Mouse (Mus musculus) granulocyte monocyte progenitor cell, adult 5-6 weeks (primary cell): Measurements from ENCODE around the gene Gm21981. TPM values are rescaled to one million over a fixed set of nuclear protein-coding genes. Genes with fewer than 3 reads are reported as not detected.
A peak's percentile ranks its signal among the peaks of the same experiment; 100 is the strongest.

ENCODE experiments used
- ATAC-seq: replicated peaks from 2 replicates; pipeline ENCODE4 v1.8.0; 2016; ENCODE audit warnings: mild to moderate bottlenecking, moderate TSS enrichment, inconsistent platforms; ENCODE audit not compliant: poor library complexity, severe bottlenecking
- total RNA-seq, 2 experiments: library from RNA; stranded (forward) in 1 of 2; stranded (reverse) in 1 of 2; fragments of 200-712, 200-1000 nt in 1 of 2; fragments of >200 nt in 1 of 2; fragmentation: Nextera tagmentation in 1 of 2; gene quantifications; 2 replicates each; pipeline ENCODE4 v1.2.3; 2014 to 2017

The Gm21981 gene
- total RNA-seq, 2 experiments from 2014 or later = not detected

DNA sequence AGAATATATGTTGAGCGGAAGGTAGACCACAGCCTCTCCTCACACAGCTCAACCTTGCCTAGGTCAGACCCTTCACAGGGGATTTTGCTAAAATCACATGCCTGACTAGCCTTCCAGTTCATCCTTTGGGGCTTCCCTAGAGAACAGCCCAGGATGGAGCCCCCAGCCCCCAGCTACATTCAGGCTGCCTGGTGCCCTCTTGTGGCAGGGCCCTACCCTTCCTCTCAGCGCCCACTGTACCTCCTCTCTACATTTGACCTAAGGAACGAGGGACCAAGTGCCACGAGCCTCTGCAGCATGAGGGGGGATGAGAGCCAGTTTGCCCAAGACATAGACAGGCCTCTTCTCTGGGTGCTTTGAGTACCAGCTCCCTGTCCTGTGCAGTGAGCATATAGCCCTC is 10.4 kb upstream of the Gm21981 start:
- ATAC-seq = no peak

DNA sequence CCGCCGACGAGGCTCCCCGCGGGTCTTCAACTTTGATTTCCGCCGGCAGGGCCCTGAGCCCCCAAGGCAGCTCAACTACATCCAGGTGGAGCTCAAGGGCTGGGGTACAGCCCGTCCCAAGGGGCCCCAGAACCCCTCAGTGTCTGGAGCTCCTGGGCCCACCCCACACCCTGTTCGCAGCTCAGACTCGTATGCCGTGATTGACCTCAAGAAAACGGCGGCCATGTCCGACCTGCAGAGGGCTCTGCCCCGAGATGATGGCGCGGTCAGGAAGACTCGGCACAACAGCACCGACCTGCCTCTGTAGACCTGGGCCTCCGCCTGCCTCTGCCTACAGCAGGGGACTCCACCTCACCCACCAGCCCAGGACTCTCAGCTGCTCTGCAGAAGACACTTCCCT is 9.3 kb upstream of the Gm21981 start:
- no peak for ATAC-seq

DNA sequence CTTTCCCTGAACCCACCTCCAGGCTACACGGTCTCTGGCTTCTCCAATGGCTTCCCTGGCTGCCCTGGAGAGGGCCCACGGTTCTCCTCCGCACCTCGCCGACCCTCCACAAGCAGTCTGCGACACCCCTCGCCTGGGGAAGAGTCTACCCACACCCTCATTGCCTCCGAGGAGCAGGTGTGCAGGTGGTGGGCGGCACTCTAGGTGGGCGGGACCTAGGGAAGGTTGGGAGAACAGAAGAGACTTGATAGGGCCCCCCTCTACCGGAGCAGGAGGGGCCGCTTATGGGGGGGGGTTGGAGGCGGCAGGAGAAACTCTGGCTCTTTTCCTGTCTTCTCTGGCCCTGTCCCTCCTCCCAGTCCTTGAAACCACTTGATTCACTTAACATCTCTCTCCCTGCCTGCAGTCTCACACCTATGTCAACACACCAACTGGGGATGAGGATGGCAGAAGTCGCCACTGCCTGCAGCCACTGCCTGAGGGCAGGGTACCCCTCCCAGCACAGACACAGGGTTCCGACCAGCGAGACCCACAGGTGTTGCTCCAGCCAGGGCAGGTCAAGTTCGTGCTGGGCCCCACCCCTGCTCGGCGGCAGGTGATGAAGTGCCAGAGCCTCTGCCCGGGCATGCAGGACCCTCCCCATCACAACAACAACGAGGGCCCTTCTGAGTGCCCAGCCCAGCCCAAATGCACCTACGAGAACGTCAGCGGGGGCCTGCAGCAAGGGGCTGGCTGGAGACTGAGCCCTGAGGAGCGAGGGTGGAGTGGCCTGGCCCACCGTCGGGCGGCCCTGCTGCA is 8.5 kb upstream of the Gm21981 start:
- ATAC-seq = no peak

DNA sequence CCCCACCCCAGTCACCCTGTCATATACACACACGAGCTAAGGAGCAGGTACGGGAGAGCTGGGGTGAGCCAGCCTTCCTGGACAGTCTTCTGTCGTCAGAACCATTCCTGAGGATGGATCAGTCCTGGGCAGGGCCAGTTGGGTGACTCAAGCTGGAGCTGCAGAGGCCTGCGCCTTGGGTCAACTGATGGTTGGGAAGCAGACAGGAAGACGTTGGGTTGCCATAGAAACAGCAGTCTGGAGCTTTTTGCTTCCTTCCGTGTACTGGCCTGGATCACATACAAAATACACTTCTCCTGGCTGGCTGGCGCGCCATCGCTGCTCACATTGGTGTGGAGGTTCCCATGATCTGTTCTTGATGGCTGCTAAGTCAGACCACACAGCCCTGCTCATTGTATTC is 7.5 kb upstream of the Gm21981 start:
- no peak for ATAC-seq

DNA sequence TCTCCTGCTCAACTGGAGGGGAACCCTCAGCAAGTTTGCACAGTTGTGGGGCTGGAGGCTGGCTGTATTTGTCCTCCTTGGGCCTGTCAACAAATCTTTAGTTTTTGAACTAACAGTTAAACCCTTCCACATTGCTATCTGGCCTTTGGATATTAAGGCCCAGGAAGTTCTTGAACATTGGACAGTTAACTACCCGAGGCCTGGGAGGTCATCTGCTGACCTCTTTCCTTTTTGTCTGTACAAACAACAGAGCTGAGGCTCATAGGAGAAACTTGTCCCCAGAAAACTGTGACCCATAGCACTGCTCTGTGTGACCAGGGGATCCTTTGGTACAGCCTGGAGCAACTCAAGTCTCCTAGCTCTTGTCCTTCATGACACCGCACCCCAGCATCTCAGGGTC is 4.8 kb upstream of the Gm21981 start:
- no peak for ATAC-seq

DNA sequence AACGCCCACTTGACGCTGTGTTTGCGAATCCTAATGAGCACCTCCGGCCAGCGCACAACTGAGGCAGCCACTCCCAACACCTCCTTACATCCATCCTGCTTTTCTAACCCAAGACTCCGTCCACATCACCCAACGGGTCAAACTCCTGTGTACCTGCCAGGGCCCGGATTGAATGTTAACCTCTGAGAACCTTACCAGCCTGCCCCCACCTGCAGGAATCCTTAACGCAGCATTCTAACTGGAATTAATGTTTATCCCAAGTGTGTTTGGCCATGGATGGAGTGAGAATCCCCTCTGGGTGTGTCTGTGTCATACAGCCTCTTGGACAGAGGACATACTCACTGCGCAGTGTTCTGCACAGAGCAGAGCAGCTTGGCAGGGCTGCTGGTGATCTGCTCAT is 3.9 kb upstream of the Gm21981 start:
- no peak for ATAC-seq

DNA sequence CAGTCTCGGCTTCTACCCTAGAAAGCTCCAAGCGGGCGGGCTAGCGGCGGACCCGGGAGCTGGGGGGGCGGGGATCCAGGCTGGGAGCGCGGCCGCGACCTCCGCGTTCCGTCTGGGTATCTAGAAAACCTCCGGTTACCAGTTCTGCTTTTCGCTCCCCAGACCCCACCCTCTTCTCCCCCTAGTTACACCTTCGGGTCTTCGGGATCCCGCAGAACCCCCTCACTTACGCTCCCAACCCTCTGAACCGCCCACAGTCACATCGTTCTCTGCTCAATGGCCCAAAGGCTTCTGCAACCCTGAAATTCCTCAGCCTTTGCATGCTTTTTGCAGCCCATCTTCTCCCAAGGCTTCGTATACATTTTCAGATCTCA is 1.1 kb upstream of the Gm21981 start:
- peak; percentile 13; the same call in 1 of the 2 replicates for ATAC-seq

DNA sequence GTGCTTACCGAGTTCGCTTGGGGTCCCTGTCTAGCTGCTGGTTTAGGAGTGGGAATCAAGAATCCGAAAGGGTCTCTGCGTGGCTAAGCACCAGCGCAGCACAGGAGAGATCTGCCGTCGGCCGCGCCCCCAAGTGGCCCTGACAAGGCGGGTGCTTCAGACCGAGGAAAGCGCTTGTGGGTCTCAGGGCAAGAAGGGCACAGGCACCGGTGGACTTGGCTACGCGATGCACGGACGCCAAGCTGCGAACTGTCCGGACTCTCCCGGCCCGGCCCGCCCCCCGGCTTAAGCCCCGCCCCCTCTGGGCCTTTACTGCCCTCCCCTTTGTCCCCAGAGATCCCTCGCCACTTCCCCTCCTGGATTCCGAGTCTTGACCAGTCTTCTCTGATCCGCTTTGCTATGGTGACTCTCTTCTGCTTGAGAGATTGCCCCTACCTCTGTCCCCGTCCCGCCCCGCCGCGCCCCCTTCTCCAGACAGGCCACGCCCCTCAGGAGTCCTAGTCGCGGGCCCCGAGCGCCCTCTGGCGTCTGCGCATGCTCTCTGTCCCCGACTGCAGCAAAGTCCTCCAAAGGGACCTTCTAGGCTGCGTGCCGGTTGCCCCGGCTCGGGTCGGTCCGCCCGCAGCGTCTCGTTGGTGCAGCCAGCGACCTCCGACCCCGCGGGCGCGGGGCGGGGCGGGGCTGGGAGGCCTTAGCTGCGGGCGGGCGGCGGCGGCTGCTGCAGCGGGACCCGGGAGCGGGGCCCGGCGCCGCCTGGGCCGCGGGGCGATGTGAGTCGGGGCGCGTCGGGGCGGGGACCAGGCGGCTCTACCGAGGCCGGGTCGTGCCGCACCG is 465 bp upstream of the Gm21981 start, which contains the start of gene Prickle4:
Gene Prickle4 (minus strand): TSS at position 234 of the 834 bp plus-strand sequence.
- ATAC-seq = peak; percentile 89

DNA sequence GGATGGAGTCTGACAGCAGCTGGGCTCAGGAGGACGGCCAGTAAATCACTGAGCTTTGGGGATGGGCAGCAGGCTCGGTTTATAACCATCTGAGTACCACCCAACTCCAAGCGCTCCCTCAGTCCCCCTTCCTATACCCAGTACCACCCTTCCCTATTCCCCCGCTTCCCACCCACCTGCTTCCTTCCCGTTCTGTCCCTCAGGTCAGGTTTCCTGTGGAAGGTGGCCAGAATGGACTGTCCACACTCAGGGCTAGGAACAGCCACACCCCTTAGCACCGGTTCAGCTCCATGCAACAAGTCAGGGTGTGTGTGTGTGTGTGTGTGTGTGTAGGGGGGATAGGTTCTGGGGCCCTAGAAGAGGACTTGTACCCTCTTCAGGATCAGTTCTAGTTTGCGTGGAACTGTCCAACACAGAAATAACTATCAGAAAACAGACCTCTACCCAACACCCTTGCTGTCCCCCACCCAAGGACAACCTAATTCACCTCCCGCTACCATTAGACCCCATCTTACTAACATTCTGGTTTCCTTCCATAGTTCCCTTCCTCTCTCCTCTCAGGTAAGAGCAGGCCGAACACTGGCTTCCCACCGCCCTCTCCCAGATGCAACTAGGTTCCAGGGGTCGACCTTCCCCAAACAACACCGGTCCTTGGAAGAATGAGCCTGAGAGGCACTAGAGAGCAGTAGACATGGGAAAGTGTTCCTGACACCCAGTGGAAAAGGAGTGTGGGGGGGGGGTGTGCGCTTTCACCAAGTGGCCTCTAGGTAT is 399 bp downstream of the Gm21981 start:
- no peak for ATAC-seq

DNA sequence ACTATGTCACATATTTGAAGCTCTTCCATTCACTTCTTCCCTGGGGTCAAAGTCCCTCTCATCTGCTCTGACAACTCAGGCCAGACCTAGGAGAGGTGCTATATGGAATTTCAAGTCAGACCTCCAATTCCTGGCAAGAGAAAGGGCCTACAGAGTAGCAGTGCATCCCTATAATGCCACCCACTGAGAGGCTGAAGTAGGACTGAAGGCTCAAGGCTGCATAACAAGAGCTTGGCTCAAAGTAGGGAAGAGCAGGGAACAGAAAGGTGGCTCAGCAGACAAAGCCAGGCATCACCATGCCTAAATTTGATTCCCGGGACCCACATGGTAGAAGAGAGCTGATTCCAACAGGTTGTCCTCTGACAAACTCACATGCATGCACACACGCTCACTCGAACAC is 2.6 kb downstream of the Gm21981 start:
- ATAC-seq = no peak

DNA sequence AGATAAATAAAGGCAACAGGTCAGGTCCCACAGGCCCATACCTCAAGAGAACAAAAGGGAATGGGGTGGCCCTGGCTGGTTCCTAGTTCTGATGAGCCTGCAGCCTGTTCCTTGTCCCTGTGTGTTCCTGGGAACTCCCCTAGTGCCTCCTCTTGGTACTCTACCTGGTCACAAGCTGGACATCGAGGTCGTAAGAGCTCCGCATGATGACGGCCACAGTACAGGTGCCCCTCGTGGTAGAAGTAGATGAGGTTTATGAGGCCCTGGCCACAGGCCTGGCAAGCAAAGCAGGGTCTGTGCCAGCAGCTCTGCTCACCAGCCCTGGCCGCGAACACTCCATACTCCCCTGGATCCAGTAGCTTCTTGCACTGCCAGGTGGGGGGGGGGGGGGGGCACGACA is 4.4 kb downstream of the Gm21981 start:
- no peak for ATAC-seq

DNA sequence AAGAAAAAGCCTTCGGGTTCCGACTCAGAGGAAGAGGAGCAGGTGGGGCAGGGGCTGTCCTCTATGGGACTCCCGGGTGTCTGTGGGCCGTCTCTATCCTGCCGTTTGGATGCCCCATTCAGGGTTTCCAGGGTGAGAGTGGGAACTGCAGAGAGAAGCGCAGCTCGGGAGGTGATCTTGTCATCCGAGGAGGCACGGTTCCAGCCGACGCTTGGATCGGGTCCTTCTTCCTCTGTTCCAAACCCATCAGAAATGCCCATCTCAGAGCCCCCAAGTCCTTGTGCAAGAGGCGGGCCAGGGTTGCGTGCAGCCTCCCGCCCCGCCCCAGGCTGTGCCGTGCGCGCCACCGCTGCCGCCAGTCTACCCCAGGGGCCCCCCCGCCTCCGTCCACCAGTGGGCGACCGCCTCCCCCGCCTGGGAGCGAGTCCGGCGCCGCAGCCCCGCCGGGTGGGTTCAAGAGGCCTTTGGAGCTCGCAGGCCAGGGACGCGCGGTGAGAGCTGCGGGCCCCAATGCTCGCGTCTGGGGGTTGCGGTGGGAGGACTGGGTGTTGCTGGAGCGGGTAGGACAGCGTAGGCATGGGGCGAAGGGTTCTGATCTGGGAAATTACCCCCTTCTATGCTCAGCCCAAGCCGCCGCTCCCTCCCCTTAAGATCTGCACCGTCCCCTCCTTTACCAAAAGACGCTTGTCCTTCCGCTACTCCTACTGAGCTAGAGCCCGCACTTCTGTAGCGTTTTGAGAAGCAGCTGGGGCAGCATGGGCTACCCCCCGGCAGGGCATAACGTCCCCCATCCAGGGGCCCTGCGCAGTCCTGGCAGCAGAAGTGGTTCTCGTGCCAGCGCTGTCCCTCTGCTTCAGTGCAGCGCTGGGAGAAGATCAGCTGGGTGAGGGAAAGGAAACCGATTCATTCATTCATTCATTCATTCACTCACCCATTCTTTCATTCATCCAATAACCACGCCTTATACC is 5.4 kb downstream of the Gm21981 start, which contains the start of gene Frs3:
Gene Frs3 (plus strand): TSS at position 423 of the 968 bp plus-strand sequence.
- ATAC-seq = peak; percentile 57

DNA sequence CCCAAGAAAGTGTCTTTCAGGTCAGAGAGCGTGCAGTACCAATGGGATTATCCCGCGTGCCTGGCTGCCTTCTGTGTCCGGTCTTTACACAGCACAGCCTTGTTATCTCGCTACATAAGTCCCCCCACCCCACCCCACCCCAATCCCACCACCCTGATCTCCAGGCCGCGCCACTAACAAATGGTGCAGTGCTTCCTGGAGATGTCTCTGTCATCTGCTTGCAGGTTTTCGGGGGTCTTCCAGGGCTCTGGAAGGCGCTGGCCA is 6.0 kb downstream of the Gm21981 start, which contains the start of gene Tomm6:
Gene Tomm6 (minus strand): TSS at position 43 of the 264 bp plus-strand sequence.
- no peak for ATAC-seq

DNA sequence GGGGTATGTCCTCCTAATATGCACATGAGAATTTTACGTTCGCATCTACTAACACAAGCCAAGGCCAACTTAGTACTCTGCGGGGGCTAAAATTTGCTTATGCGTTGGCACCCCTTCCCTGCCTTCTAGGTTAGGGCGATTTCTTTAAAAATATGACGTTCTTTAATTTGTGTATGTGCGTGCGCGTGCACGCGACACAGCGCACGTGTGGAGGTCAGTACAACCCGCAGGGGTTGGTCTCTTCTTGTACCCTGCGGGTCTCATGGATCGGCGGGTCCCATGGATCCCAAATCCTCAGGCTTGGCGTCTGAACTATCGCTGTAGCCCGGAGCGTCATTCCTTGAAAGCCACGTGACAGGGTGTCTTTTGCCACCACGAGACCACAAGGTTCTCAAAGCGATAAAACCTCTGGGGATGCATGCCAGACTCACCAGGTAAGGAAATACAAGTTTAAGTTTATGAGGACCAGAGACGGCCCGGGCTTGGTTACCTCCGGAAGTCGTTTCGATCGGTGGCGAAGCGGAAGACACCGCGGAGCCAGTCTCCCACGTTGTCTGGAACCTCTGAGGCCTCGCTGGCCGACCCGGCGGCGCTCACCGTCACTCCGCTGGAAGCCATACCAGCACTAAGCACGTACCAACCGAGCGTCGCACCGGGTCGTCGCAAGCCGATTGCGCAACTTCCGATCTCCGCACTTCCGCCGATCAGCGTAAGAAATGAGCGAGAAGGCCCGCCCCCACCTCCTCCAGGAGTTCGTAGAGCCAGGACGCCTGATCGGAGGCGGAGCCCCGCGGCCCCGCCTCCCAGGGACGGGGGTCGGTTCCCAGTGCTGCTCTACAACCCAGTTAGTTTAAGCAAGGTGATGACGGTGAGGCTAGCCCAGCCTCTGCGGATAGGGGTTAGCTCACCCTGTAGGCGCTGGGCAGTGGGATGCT is 6.6 kb downstream of the Gm21981 start:
- peak; percentile 87 for ATAC-seq

DNA sequence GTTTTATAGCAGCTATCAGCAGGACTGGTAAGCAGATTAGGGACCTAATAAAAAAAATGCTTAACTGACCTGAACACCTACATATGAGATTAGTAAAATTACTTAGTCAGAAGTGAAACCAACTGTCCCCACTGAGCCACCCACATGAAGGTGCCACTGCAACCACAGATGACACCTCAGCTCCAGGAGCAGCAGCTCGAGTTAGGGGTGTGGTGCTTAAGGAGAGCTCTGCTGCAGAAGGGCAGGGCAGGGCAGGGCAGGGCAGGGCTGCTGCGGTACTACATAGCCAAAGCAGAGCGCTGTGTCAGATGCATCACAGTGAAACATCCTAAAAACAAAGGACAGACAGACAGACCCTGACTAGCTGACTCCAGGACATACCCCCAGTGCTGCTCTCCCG is 11.4 kb downstream of the Gm21981 start:
- ATAC-seq = no peak

DNA sequence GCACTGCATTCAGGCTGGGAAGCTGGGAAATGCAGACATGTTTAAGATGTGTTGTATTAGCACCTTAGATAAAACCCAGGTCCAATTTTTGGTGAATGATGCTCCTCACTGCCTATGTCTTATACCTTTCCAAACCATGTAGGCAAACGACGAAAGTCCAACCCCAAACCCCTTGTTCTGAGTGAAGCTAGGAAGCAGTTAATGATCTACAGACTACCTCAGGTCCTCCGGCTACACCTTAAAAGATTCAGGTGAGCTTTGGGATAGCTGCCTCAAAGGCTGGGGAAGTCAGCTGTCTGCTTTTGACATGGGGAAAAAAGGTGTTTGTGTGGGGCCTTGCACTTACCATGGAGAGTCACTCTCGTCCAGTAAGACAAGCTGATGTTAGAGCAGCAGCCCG is 15.6 kb downstream of the Gm21981 start:
- no peak for ATAC-seq

DNA sequence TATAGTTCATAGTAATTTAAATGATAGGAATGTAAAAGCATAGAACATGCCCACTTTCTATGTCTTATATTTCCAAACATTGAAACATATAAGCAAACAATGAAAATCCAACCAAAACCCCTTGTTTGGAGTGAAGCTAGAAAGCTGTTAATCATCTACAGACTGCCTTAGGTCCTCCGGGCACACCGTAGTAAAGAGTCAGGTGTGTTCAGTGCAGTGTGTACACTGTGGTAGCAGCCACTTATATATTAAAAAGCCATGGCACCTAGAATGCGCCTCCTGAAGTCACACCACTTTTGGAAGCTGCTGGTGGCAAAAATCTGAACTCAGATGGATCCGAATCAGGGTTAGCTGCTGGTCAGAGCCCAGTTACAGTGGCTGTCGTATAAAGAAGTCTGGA is 16.0 kb downstream of the Gm21981 start:
- ATAC-seq = no peak

DNA sequence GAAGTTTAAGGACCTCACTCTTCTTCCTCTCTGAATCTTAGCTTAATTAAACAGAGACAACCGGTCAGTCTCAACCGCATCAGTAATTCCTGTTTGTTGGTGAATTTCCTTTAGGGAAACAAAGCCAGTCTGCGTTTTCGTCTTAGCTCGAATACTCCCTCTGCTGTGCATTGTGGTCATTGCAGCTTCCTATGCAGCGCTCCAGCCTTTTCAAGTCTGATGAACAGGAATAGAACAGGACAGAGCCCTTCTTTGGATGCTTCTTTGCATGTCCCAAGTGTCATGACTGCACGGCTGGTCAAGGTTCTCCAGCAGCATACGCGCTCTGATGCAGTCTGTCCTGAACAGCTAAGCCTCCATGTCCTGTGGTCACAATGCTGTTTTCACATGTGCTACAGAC is 17.7 kb downstream of the Gm21981 start:
- ATAC-seq = peak; percentile 73
